In genomic region chr9:62480898-62481642, GRCm38 (mm10) we compare ENCODE assay signal across 15 mouse cellular contexts. TPM values are rescaled to one million over a fixed set of nuclear protein-coding genes. Genes with fewer than 3 reads are reported as not detected.
DNase-seq lines count a peak whose midpoint lies in the region; ATAC-seq lines count a peak whose summit lies in the region.
"Had no signal": no experiment of that assay in that cellular context is flagged by ENCODE, and none has a peak within 500 bp of the region (broad histone marks: within the 10 kb centered on the region; RNA-seq: fewer than 3 reads in every experiment).

No protein-coding gene starts in this region.

- H3K9ac ChIP-seq in midbrain, embryonic 11.5 days (ENCODE audit: low read length), result no peak overlapping the region; the same call in 1 of the 2 replicates
- H3K9ac ChIP-seq in forebrain, embryonic 11.5 days (ENCODE audit: low read length), result peak overlapping the region; percentile 6; the same call in 1 of the 2 replicates
- H3K9ac ChIP-seq in hindbrain, embryonic 15.5 days, result no peak overlapping the region
- H3K9ac ChIP-seq: embryonic facial prominence, embryonic 13.5 days; heart, embryonic 13.5 days; liver, embryonic 15.5 days had no signal

- 51% methylated on average over 6 of the region's 6 CpGs for WGBS in midbrain, embryonic 10.5 days
- WGBS in midbrain, embryonic 11.5 days, result 55% methylated on average over 6 of the region's 6 CpGs
- 60% methylated on average over 6 of the region's 6 CpGs for WGBS in forebrain, embryonic 11.5 days
- 44% methylated on average over 6 of the region's 6 CpGs for WGBS in hindbrain, embryonic 15.5 days

- H3K4me1 ChIP-seq in midbrain, embryonic 10.5 days, result peaks cover 35% of the 10 kb centered on the region
- peaks cover 9% of the 10 kb centered on the region for H3K4me1 ChIP-seq in midbrain, embryonic 11.5 days (ENCODE audit: control insufficient read depth, insufficient read depth, low read length)
- H3K4me1 ChIP-seq in forebrain, embryonic 11.5 days (replicated peaks; ENCODE audit: control insufficient read depth, insufficient read depth, low read length), result peaks cover 5% of the 10 kb centered on the region; the same call in 1 of the 2 replicates
- peaks cover 41% of the 10 kb centered on the region for H3K4me1 ChIP-seq in hindbrain, embryonic 15.5 days (replicated peaks)
- H3K4me1 ChIP-seq: liver, embryonic 15.5 days had no signal

- no peak for ATAC-seq in midbrain, embryonic 11.5 days (ENCODE audit: low FRiP score)
- ATAC-seq in forebrain, embryonic 11.5 days (replicated peaks; ENCODE audit: low FRiP score), result no peak
- 0 out of 2 replicates have a peak, but pooled peaks have one; percentile 24 for ATAC-seq in hindbrain, embryonic 15.5 days (ENCODE audit: low FRiP score, low read depth)

- H3K36me3 ChIP-seq in midbrain, embryonic 10.5 days, result no peaks in the 10 kb centered on the region
- H3K36me3 ChIP-seq in midbrain, embryonic 11.5 days (ENCODE audit: control insufficient read depth, insufficient read depth, low read length), result no peaks in the 10 kb centered on the region
- no peaks in the 10 kb centered on the region for H3K36me3 ChIP-seq in forebrain, embryonic 11.5 days (ENCODE audit: control insufficient read depth, insufficient read depth, low read length)
- H3K36me3 ChIP-seq in hindbrain, embryonic 15.5 days, result no peaks in the 10 kb centered on the region
- H3K36me3 ChIP-seq: embryonic facial prominence, embryonic 13.5 days; heart, embryonic 13.5 days; liver, embryonic 15.5 days had no signal

- no peaks in the 10 kb centered on the region for H3K27me3 ChIP-seq in midbrain, embryonic 10.5 days (ENCODE audit: low read depth, poor library complexity, severe bottlenecking)
- no peaks in the 10 kb centered on the region for H3K27me3 ChIP-seq in midbrain, embryonic 11.5 days (ENCODE audit: control insufficient read depth, insufficient read depth, low read length)
- H3K27me3 ChIP-seq in forebrain, embryonic 11.5 days (ENCODE audit: control insufficient read depth, insufficient read depth, low read length), result no peaks in the 10 kb centered on the region
- H3K27me3 ChIP-seq in hindbrain, embryonic 15.5 days, result no peaks in the 10 kb centered on the region
- H3K27me3 ChIP-seq: embryonic facial prominence, embryonic 13.5 days; heart, embryonic 13.5 days; liver, embryonic 15.5 days had no signal

- H3K4me3 ChIP-seq in midbrain, embryonic 10.5 days, result no peak overlapping the region
- H3K4me3 ChIP-seq in midbrain, embryonic 11.5 days (ENCODE audit: low read depth, low read length), result no peak overlapping the region
- H3K4me3 ChIP-seq in forebrain, embryonic 11.5 days (ENCODE audit: low read depth, low read length), result no peak overlapping the region
- no peak overlapping the region for H3K4me3 ChIP-seq in hindbrain, embryonic 15.5 days
- H3K4me3 ChIP-seq: embryonic facial prominence, embryonic 13.5 days; heart, embryonic 13.5 days; liver, embryonic 15.5 days had no signal

- H3K9me3 ChIP-seq in midbrain, embryonic 10.5 days (replicated peaks), result no peaks in the 10 kb centered on the region
- no peaks in the 10 kb centered on the region for H3K9me3 ChIP-seq in midbrain, embryonic 11.5 days (ENCODE audit: control insufficient read depth, low read length)
- no peaks in the 10 kb centered on the region for H3K9me3 ChIP-seq in forebrain, embryonic 11.5 days (ENCODE audit: control insufficient read depth, low read length)
- H3K9me3 ChIP-seq in hindbrain, embryonic 15.5 days, result no peaks in the 10 kb centered on the region
- H3K9me3 ChIP-seq: embryonic facial prominence, embryonic 13.5 days; heart, embryonic 13.5 days; liver, embryonic 15.5 days had no signal

- H3K4me2 ChIP-seq in midbrain, embryonic 11.5 days, result no peak overlapping the region
- H3K4me2 ChIP-seq in forebrain, embryonic 11.5 days (ENCODE audit: low read depth, low read length, severe bottlenecking), result no peak overlapping the region
- H3K4me2 ChIP-seq in hindbrain, embryonic 15.5 days, result no peak overlapping the region
- H3K4me2 ChIP-seq: embryonic facial prominence, embryonic 13.5 days; heart, embryonic 13.5 days; liver, embryonic 15.5 days had no signal

- peak overlapping the region; percentile 33; the same call in 1 of the 2 replicates for H3K27ac ChIP-seq in midbrain, embryonic 10.5 days (replicated peaks)
- H3K27ac ChIP-seq in midbrain, embryonic 11.5 days (ENCODE audit: low read depth, low read length), result no peak overlapping the region
- peak overlapping the region; percentile 50; the same call in 1 of the 2 replicates for H3K27ac ChIP-seq in forebrain, embryonic 11.5 days (ENCODE audit: low read depth, low read length)
- peak overlapping the region; percentile 49; the same call in 1 of the 2 replicates for H3K27ac ChIP-seq in hindbrain, embryonic 15.5 days (replicated peaks)
- H3K27ac ChIP-seq: embryonic facial prominence, embryonic 13.5 days; heart, embryonic 13.5 days; liver, embryonic 15.5 days had no signal

- DNase-seq in midbrain, embryonic 10.5 days (ENCODE audit: low spot score), result no peak
- DNase-seq in midbrain, embryonic 11.5 days (ENCODE audit: low spot score, missing footprints), result no peak
- DNase-seq in forebrain, embryonic 11.5 days (ENCODE audit: low spot score), result no peak
- DNase-seq in embryo, embryonic 10.5 days (ENCODE audit: low spot score), result no peak
- DNase-seq in layer of hippocampus, adult 8-10 months (ENCODE audit: low spot score in 2 of 2), result no peak
- no peak for DNase-seq in testis, postnatal 10 days (ENCODE audit: low spot score)
- DNase-seq: cerebellum, postnatal 25 days; gastrocnemius, postnatal 36 days; layer of hippocampus, postnatal 36 days; lung, postnatal 36 days had no signal

RNA-seq across cellular contexts. Expression of gene Coro2b, which starts 55.8 kb away (rescaled TPM):
- polyA plus RNA-seq in midbrain, embryonic 10.5 days (2016; fragmentation: Nextera tagmentation; extraction: Ambion mirVana), result 12.8 and 16.2 TPM in 2 replicates
- 15.3 and 15.7 TPM in 2 replicates for polyA plus RNA-seq in midbrain, embryonic 11.5 days (2014; fragmentation: Nextera tagmentation; extraction: Ambion mirVana)
- polyA plus RNA-seq in forebrain, embryonic 11.5 days (2014; fragmentation: Nextera tagmentation; extraction: Ambion mirVana), result 24.0 and 26.5 TPM in 2 replicates
- 39.1 and 48.3 TPM in 2 replicates for polyA plus RNA-seq in hindbrain, embryonic 15.5 days (2015; fragmentation: Nextera tagmentation; extraction: Ambion mirVana)
- total RNA-seq in layer of hippocampus, adult 8-10 months (2022), result 100 to 1,000 TPM; 201 to 245 (median 216) TPM
- total RNA-seq: monocyte, adult 5-6 weeks had no signal
